Mouse (Mus musculus): ENCODE measurements around the gene Znrf3. TPM values are rescaled to one million over a fixed set of nuclear protein-coding genes. Genes with fewer than 3 reads are reported as not detected.

The Znrf3 gene
- polyA plus RNA-seq, 1 experiment: 6.0 TPM

DNA sequence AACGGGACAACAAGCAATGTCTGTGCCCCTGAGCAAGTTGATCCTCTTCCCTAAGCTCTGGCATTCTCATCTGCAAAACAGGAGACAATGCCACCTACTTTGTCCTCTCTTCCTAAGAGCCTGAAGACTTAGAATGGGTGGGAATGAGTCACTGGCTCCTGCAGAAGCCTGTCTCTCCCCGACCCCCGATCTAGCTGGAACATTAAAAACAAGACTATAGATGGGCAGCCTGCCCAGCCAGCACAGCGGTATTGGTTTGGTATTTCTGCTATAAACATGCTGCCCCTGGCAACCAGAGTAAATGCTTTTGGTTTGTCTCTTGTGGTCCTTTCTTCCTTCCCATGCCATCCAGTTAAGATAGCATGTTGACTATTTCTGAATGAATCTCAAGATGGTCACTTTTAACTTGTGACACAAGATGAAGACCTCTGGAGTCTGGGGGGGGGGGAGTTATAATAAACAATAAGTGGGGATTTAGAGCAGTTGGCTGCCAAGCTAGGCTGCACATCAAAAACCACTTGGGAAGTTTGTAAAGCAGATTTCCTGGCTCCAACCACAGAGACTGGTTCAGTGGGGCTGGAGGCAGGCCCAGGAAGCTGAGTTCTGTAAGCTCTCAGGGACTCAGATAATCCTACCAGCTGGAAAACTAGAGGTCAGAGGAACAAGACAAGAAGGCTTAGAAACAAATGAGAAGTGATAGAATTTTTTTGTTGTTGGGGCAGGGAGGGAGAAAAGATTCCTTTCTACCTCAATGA lies 154.6 kb downstream of the Znrf3 start:
- Histone ChIP-seq H3K4me3 (ENCODE audit: insufficient read depth, low read length) (no peak overlapping the region), H3K4me1 (ENCODE audit: control insufficient read depth, insufficient read depth, low read length) (no peaks in the 10 kb centered on the region), H3K27ac (ENCODE audit: insufficient read depth, low read length) (no peak overlapping the region)
- no peak for TF ChIP-seq POLR2A (IDR thresholded peaks at IDR 0.05; ENCODE audit: extremely low read depth, insufficient read depth, low read length)
- no peak for TF ChIP-seq CTCF (IDR thresholded peaks at IDR 0.05; ENCODE audit: extremely low read depth, insufficient read depth, low read length)

GRCm38 (mm10) chr11:5283987-5284386 lies 160.7 kb downstream of the Znrf3 start:
- TF ChIP-seq CTCF (IDR thresholded peaks at IDR 0.05; ENCODE audit: extremely low read depth, insufficient read depth, low read length) (no peak), POLR2A (IDR thresholded peaks at IDR 0.05; ENCODE audit: extremely low read depth, insufficient read depth, low read length) (no peak)
- H3K4me3 ChIP-seq (ENCODE audit: insufficient read depth, low read length): no peak overlapping the region
- H3K4me1 ChIP-seq (ENCODE audit: control insufficient read depth, insufficient read depth, low read length): no peaks in the 10 kb centered on the region
- no peak overlapping the region for H3K27ac ChIP-seq (ENCODE audit: insufficient read depth, low read length)

GRCm38 (mm10) chr11:5280932-5281331 lies 163.7 kb downstream of the Znrf3 start:
- no peaks in the 10 kb centered on the region for H3K4me1 ChIP-seq (ENCODE audit: control insufficient read depth, insufficient read depth, low read length)
- no peak overlapping the region for H3K27ac ChIP-seq (ENCODE audit: insufficient read depth, low read length)
- no peak overlapping the region for H3K4me3 ChIP-seq (ENCODE audit: insufficient read depth, low read length)
- TF ChIP-seq POLR2A (IDR thresholded peaks at IDR 0.05; ENCODE audit: extremely low read depth, insufficient read depth, low read length) (no peak), CTCF (IDR thresholded peaks at IDR 0.05; ENCODE audit: extremely low read depth, insufficient read depth, low read length) (no peak)

DNA sequence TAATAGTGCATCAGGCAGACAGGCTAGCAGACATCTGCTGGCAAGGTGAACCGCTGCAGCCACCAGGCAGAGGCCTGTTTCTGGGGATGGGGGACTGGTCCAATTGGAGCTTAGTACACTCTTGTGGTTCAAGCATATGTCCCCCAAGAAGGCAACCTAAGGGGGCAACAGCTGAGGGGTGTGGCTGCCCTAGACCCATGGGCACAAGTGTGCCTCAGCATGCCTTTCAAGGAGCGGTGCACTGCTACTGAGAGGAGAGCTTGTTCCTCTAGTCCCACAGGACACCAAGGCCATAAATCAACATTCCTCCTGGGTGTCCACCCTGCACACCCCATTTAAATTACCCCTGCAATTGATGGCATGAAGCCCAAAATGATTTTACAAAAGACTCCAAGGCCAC lies 166.2 kb downstream of the Znrf3 start:
- Histone ChIP-seq H3K4me1 (ENCODE audit: control insufficient read depth, insufficient read depth, low read length) (peaks cover 4% of the 10 kb centered on the region), H3K4me3 (ENCODE audit: insufficient read depth, low read length) (no peak overlapping the region), H3K27ac (ENCODE audit: insufficient read depth, low read length) (no peak overlapping the region)
- TF ChIP-seq POLR2A (IDR thresholded peaks at IDR 0.05; ENCODE audit: extremely low read depth, insufficient read depth, low read length) (no peak), CTCF (IDR thresholded peaks at IDR 0.05; ENCODE audit: extremely low read depth, insufficient read depth, low read length) (no peak)

- TF ChIP-seq POLR2A (IDR thresholded peaks at IDR 0.05; ENCODE audit: extremely low read depth, insufficient read depth, low read length) (no peak), CTCF (IDR thresholded peaks at IDR 0.05; ENCODE audit: extremely low read depth, insufficient read depth, low read length) (no peak)
- Histone ChIP-seq H3K27ac (ENCODE audit: insufficient read depth, low read length) (no peak overlapping the region), H3K4me1 (ENCODE audit: control insufficient read depth, insufficient read depth, low read length) (peaks cover 5% of the 10 kb centered on the region), H3K4me3 (ENCODE audit: insufficient read depth, low read length) (no peak overlapping the region)
Observed at GRCm38 (mm10) chr11:5277307-5277971, 167.2 kb downstream of the Znrf3 start.

GRCm38 (mm10) chr11:5275216-5275615 lies 169.4 kb downstream of the Znrf3 start:
- H3K4me1 ChIP-seq (ENCODE audit: control insufficient read depth, insufficient read depth, low read length): peaks cover 5% of the 10 kb centered on the region
- no peak overlapping the region for H3K27ac ChIP-seq (ENCODE audit: insufficient read depth, low read length)
- no peak overlapping the region for H3K4me3 ChIP-seq (ENCODE audit: insufficient read depth, low read length)
- TF ChIP-seq POLR2A (IDR thresholded peaks at IDR 0.05; ENCODE audit: extremely low read depth, insufficient read depth, low read length): no peak
- no peak for TF ChIP-seq CTCF (IDR thresholded peaks at IDR 0.05; ENCODE audit: extremely low read depth, insufficient read depth, low read length)

- TF ChIP-seq CTCF (IDR thresholded peaks at IDR 0.05; ENCODE audit: extremely low read depth, insufficient read depth, low read length): no peak
- peaks cover 5% of the 10 kb centered on the region for H3K4me1 ChIP-seq (ENCODE audit: control insufficient read depth, insufficient read depth, low read length)
- no peak overlapping the region for H3K4me3 ChIP-seq (ENCODE audit: insufficient read depth, low read length)
- no peak overlapping the region for H3K27ac ChIP-seq (ENCODE audit: insufficient read depth, low read length)
Observed at GRCm38 (mm10) chr11:5272536-5273234, 172.0 kb downstream of the Znrf3 start.

GRCm38 (mm10) chr11:5272066-5272360 lies 172.6 kb downstream of the Znrf3 start:
- TF ChIP-seq CTCF (IDR thresholded peaks at IDR 0.05; ENCODE audit: extremely low read depth, insufficient read depth, low read length) (no peak), POLR2A (IDR thresholded peaks at IDR 0.05; ENCODE audit: extremely low read depth, insufficient read depth, low read length) (no peak)
- peaks cover 5% of the 10 kb centered on the region for H3K4me1 ChIP-seq (ENCODE audit: control insufficient read depth, insufficient read depth, low read length)
- H3K4me3 ChIP-seq (ENCODE audit: insufficient read depth, low read length): no peak overlapping the region
- H3K27ac ChIP-seq (ENCODE audit: insufficient read depth, low read length): no peak overlapping the region

DNA sequence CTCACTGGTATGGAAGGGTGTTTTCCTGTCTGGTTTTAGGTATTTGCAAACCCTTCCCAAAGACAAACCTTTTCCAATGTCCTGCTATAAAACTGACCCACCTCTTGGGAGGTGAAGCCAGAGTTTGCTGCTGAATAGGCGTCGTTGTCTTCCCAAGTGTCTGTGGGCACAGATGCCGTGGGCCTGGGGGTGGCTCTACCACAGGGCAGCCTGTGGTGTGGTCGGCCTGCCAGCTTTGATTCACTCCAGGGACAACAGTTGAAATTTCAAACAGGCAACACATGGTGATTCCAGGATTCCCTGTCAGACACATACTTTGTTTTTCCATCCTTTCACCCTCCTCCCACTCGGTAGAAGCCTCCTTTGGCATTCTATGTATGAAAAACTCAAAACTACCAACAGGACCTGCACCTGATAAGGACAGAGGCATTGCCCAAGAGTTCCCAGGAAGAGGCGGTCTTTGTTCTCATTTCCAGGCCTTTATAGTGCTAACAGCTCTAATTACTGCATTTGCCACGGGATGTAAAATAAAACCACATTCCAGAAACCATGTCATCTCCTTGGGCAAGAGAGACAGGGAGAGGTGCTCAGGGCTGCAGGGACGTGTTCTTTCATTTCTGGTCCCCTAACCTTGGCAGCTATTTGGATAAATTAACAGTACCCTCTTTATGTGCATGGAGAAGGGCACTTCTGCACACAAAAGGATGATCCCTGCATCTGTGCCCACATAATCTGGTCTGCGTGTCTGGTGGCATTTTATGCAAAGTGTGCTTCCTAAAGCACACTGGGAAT lies 173.2 kb downstream of the Znrf3 start:
- Histone ChIP-seq H3K4me1 (ENCODE audit: control insufficient read depth, insufficient read depth, low read length) (peaks cover 5% of the 10 kb centered on the region), H3K27ac (ENCODE audit: insufficient read depth, low read length) (no peak overlapping the region), H3K4me3 (ENCODE audit: insufficient read depth, low read length) (no peak overlapping the region)
- TF ChIP-seq CTCF (IDR thresholded peaks at IDR 0.05; ENCODE audit: extremely low read depth, insufficient read depth, low read length): no peak
- no peak for TF ChIP-seq POLR2A (IDR thresholded peaks at IDR 0.05; ENCODE audit: extremely low read depth, insufficient read depth, low read length)
